ENCODE assay signal across 8 mouse cellular contexts in the genomic region with DNA sequence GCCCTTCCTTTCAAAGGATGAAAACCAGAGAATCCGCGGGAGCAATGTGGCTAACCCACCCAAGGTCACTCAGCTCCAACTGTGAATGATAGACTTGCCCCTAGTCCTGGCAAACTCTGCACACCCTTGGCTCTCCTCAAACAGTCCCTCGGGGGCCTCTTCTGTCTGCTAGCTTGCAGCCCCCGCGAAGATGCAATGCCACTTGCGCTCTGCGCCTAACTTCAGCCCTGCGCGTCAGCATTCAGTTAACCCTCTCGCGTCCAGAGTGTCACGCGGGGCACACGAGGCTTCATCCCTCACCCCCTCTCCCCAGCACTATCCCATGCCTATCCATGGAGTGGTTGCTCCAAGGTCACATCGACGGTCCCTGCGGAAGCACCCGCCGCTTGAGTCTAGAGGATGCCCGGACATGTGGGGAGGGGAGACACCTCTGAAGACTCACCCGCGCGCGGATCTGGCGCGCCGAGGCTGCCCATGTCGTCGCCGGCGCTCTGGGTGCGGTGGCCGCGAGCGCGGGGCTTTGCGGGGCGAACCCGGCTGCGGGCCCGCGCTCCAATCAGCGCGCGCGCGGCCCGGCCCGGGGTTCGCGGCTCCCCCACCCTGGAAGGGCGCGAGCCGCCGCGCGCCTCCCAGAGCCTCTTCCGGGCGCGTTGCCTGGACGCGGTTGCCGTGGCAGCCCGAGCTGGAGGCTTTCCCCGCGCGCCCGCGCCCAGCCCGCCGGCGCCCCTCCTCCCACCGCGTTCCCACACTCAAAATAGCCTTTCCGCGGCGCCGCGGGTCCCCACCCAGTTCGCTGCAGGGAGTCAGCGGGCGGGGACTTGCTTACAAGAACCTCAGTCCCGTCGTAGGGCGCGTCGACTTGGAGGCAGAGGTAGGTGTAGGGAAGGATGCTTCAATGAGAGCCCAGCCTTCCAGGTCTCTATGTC. TPM values are rescaled to one million over a fixed set of nuclear protein-coding genes. Genes with fewer than 3 reads are reported as not detected.
DNase-seq lines count a peak whose midpoint lies in the region; ATAC-seq lines count a peak whose summit lies in the region.

No protein-coding gene starts in this region.

- peaks cover 7% of the 10 kb centered on the region; the same call in 1 of the 2 replicates for H3K27me3 ChIP-seq in hindbrain, embryonic 14.5 days (ENCODE audit: control insufficient read depth, insufficient read depth, low read length)
- peaks cover 3% of the 10 kb centered on the region; the same call in 1 of the 2 replicates for H3K27me3 ChIP-seq in lung, embryonic 16.5 days (ENCODE audit: control insufficient read depth, insufficient read depth, low read depth, low read length)

- H3K4me3 ChIP-seq in hindbrain, embryonic 14.5 days (replicated peaks; ENCODE audit: low read length): peak overlapping the region; percentile 78
- H3K4me3 ChIP-seq in lung, embryonic 16.5 days (ENCODE audit: low read length): peak overlapping the region; percentile 56

- no peaks in the 10 kb centered on the region for H3K36me3 ChIP-seq in hindbrain, embryonic 14.5 days (replicated peaks; ENCODE audit: control insufficient read depth, insufficient read depth)
- no peaks in the 10 kb centered on the region for H3K36me3 ChIP-seq in lung, embryonic 16.5 days (ENCODE audit: control insufficient read depth, insufficient read depth, low read length)

- ATAC-seq in hindbrain, embryonic 14.5 days (ENCODE audit: low FRiP score): peak; percentile 91
- peak; percentile 91 for ATAC-seq in lung, embryonic 16.5 days (ENCODE audit: low read depth)
- ATAC-seq in megakaryocyte progenitor cell, adult 5-6 weeks (replicated peaks; ENCODE audit: poor library complexity): no peak

- WGBS in hindbrain, embryonic 14.5 days: under 1% methylated on average over 72 of the region's 87 CpGs
- WGBS in lung, embryonic 16.5 days: 1% methylated on average over 65 of the region's 87 CpGs

- DNase-seq in WW6 (ENCODE audit: low read depth, low spot score): peak; percentile 65
- DNase-seq in cerebellum, postnatal 14 days: peak; percentile 75 to 79
- peak; percentile 73 to 82 for DNase-seq in frontal cortex, postnatal 25 days (ENCODE audit: low spot score in 2 of 2)
- DNase-seq in hindbrain, embryonic 14.5 days (ENCODE audit: low spot score): peak; percentile 78
- peak; percentile 79 to 88 for DNase-seq in layer of hippocampus, postnatal 25 days (ENCODE audit: extremely low spot score in 1 of 2, low spot score in 1 of 2)
- DNase-seq in right cerebral cortex, adult 18-20 months: peak; percentile 94

- peak overlapping the region; percentile 75 for H3K9ac ChIP-seq in hindbrain, embryonic 14.5 days
- peak overlapping the region; percentile 50 for H3K9ac ChIP-seq in lung, embryonic 16.5 days (ENCODE audit: low read length)

- H3K9me3 ChIP-seq in hindbrain, embryonic 14.5 days (ENCODE audit: control insufficient read depth, low read length): no peaks in the 10 kb centered on the region
- no peaks in the 10 kb centered on the region for H3K9me3 ChIP-seq in lung, embryonic 16.5 days (ENCODE audit: control insufficient read depth, low read length)

- H3K4me1 ChIP-seq in hindbrain, embryonic 14.5 days (replicated peaks; ENCODE audit: control insufficient read depth, insufficient read depth, low read length): peaks cover 6% of the 10 kb centered on the region; the same call in 1 of the 2 replicates
- H3K4me1 ChIP-seq in lung, embryonic 16.5 days (replicated peaks; ENCODE audit: control insufficient read depth, insufficient read depth, low read length): peaks cover 11% of the 10 kb centered on the region

- peak overlapping the region; percentile 95 for H3K4me2 ChIP-seq in hindbrain, embryonic 14.5 days (replicated peaks)
- peak overlapping the region; percentile 95 for H3K4me2 ChIP-seq in lung, embryonic 16.5 days (ENCODE audit: low read depth, low read length)

- peak overlapping the region; percentile 57 for H3K27ac ChIP-seq in hindbrain, embryonic 14.5 days
- H3K27ac ChIP-seq in lung, embryonic 16.5 days (ENCODE audit: low read length): no peak overlapping the region

RNA-seq across cellular contexts. Expression of gene Fam81a, which starts 1.2 kb away (rescaled TPM):
- polyA plus RNA-seq in hindbrain, embryonic 14.5 days (2014; fragmentation: Nextera tagmentation; extraction: Ambion mirVana): 12.9 TPM in 2 replicates
- 100 to 1,000 TPM in 1 of 2 experiments, 10 to 100 TPM in 1; 99.7 to 101 TPM for total RNA-seq in layer of hippocampus, postnatal 25 days (2021)
- 7.4 and 8.6 TPM in 2 replicates for polyA plus RNA-seq in lung, embryonic 16.5 days (2015; fragmentation: Nextera tagmentation; extraction: Ambion mirVana)
- total RNA-seq in megakaryocyte progenitor cell, adult 5-6 weeks (2015): not detected in 2 replicates
- total RNA-seq in megakaryocyte progenitor cell, adult 5-6 weeks (2017): not detected in 2 replicates

Comparison
In these comparisons a context has a peak if more than half of its experiments do, and no peak if none do; other contexts are left out.
1. RNA of gene Fam81a, which starts 1.2 kb away (total RNA-seq): 99.7 to 101 TPM in layer of hippocampus, postnatal 25 days; not detected in megakaryocyte progenitor cell, adult 5-6 weeks; every median in the first group is over 100 times any median in the second.
2. Peak in every context shown above with its lines, with median percentiles within 50 percentile points of each other: DNase-seq.